Mouse (Mus musculus) liver, embryonic 11.5 days (tissue): ENCODE results near the gene Cpsf3. TPM values are rescaled to one million over a fixed set of nuclear protein-coding genes. Genes with fewer than 3 reads are reported as not detected.
A peak's percentile ranks its signal among the peaks of the same experiment; 100 is the strongest.

Source experiments
- ATAC-seq: fragments of 200-750 bp; cut with Nextera tagmentation; replicated peaks from 2 replicates; pipeline ENCODE4 v1.8.0; 2017; ENCODE audit warnings: moderate number of reproducible peaks, mild to moderate bottlenecking, moderate TSS enrichment, moderate library complexity; ENCODE audit not compliant: low FRiP score
- DNase-seq: peaks from one replicate; pipeline ENCODE4 v3.0.0-alpha.2; 2017; ENCODE audit warnings: low spot score
- H3K27ac ChIP-seq: fragments of 300-500 bp; sonication (generic); 2 replicates; pipeline ENCODE4 v1.5.1; 2014; ENCODE audit warnings: mild to moderate bottlenecking, low read depth, low read length, control low read depth
- H3K27me3 ChIP-seq: fragments of 300-500 bp; sonication (generic); replicated peaks from 2 replicates; pipeline ENCODE4 v1.6.1; 2014; ENCODE audit warnings: low read length, mixed read lengths; ENCODE audit not compliant: control insufficient read depth, insufficient read depth
- H3K36me3 ChIP-seq: fragments of 300-500 bp; sonication (generic); 2 replicates; pipeline ENCODE4 v1.6.1; 2014; ENCODE audit warnings: mild to moderate bottlenecking, low read length, moderate library complexity, mixed read lengths; ENCODE audit not compliant: control insufficient read depth, insufficient read depth
- H3K4me1 ChIP-seq: fragments of 300-500 bp; sonication (generic); replicated peaks from 2 replicates; pipeline ENCODE4 v1.6.1; 2014; ENCODE audit warnings: low read length, mixed read lengths; ENCODE audit not compliant: control insufficient read depth, insufficient read depth
- H3K4me2 ChIP-seq: fragments of 300-500 bp; sonication (generic); 2 replicates; pipeline ENCODE4 v1.6.1; 2014; ENCODE audit warnings: mild to moderate bottlenecking, control low read depth, moderate library complexity
- H3K4me3 ChIP-seq: fragments of 300-500 bp; sonication (generic); 2 replicates; pipeline ENCODE4 v1.5.1; 2014; ENCODE audit warnings: low read depth, low read length, control low read depth
- H3K9ac ChIP-seq: fragments of 300-500 bp; sonication (generic); 2 replicates; pipeline ENCODE4 v1.6.1; 2014; ENCODE audit warnings: low read depth, low read length, control low read depth
- H3K9me3 ChIP-seq: fragments of 300-500 bp; sonication (generic); 2 replicates; pipeline ENCODE4 v1.6.1; 2016; ENCODE audit warnings: low read length, inconsistent platforms, mixed read lengths; ENCODE audit not compliant: control insufficient read depth
- WGBS: fragments of 180-500 bp; shearing (Covaris S2); extraction: QIAGEN DNeasy Blood & Tissue Kit; methylation state at CpG from one replicate; pipeline ENCODE4 v1.1.7; 2014; 5-methylcytosine and 5-hydroxymethylcytosine counted together
- polyA plus RNA-seq: library from polyadenylated mRNA; unstranded; fragments of >200 nt; fragmentation: Nextera tagmentation; extraction: Ambion mirVana; gene quantifications from 2 replicates; pipeline ENCODE4 v1.2.1, GENCODE M21; 2014

Gene Cpsf3
- polyA plus RNA-seq, 1 experiment from 2014 or later = 110 TPM

DNA sequence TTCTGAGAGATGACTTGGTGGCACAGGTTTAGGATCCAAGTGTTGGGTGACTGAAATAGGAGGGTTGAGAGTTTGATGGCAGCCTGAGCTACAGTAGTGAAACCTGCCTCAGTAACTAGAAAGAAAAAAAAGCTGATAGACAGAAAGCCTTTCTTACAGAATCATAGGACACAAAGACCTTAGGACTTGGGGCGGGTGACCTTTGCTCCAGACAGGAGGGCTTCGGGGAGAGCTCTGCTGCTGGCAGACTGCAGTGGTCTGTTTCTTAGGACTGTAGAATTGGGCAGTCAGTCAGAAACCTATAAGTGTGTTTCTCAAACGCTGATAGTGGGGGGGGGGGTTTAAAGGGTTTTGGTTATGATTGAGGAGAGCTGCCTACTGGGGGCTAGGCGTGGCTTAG is 20.6 kb downstream of the Cpsf3 start:
- Histone ChIP-seq H3K4me1 (no peaks in the 10 kb centered on the region; the same call in 1 of the 2 replicates), H3K9me3 (no peaks in the 10 kb centered on the region), H3K4me3 (no peak overlapping the region), H3K9ac (no peak overlapping the region), H3K27me3 (no peaks in the 10 kb centered on the region), H3K27ac (no peak overlapping the region), H3K4me2 (no peak overlapping the region), H3K36me3 (peaks cover 63% of the 10 kb centered on the region)
- DNase-seq = no peak
- WGBS = 81% methylated on average over 4 of the region's 4 CpGs
- ATAC-seq = no peak

DNA sequence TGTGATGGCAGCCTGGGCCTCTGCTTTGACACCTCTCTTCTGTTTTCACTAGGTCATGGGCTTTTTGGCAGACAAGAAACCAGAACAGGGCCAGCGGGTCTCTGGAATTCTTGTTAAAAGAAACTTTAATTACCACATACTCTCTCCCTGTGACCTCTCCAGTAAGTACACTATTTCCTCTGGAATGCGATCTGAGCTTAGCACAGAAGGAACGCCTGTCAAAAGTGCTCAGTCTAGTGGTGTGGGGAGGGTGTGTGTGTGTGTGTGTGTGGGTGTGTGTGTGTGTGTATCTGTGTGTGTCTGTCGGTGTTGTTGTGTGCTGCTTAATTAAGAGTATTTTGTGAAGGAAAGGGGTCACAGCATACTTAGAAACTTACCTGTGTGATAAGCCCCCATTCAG is 21.5 kb downstream of the Cpsf3 start:
- no peak for DNase-seq
- Histone ChIP-seq H3K9ac (no peak overlapping the region), H3K27me3 (no peaks in the 10 kb centered on the region), H3K4me1 (no peaks in the 10 kb centered on the region; the same call in 1 of the 2 replicates), H3K36me3 (peaks cover 59% of the 10 kb centered on the region), H3K27ac (no peak overlapping the region), H3K4me3 (no peak overlapping the region), H3K4me2 (no peak overlapping the region), H3K9me3 (no peaks in the 10 kb centered on the region)
- WGBS = 90% methylated on average over 4 of the region's 4 CpGs
- no peak for ATAC-seq

DNA sequence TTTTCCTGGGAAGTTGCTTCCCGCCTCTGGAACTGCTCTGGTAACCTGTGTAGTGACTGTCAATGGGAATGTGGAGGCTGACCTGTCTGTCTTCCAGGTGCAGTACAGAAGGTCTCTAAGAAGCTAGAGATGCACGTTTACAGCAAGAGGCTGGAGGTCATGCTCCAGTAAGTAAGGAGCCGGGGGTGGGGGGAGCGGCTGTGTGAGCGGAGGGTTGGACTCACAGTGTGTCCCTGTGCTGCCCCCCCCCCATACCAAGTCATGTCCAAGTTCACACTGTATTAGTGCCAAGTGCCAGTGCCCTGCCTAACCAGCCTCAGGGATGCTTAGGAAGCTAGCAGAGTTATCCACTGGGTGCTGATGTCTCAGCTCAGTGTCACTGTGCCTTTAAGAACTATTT is 27.0 kb downstream of the Cpsf3 start:
- 93% methylated on average over 5 of the region's 5 CpGs for WGBS
- 0 out of 2 replicates have a peak, but pooled peaks cover 1% of the 10 kb centered on the region for H3K4me1 ChIP-seq
- H3K4me3 ChIP-seq = no peak overlapping the region
- H3K9ac ChIP-seq = no peak overlapping the region
- peaks cover 34% of the 10 kb centered on the region for H3K36me3 ChIP-seq
- H3K4me2 ChIP-seq = no peak overlapping the region
- H3K27me3 ChIP-seq = no peaks in the 10 kb centered on the region
- ATAC-seq (no peak), DNase-seq (no peak)
- no peak overlapping the region for H3K27ac ChIP-seq
- H3K9me3 ChIP-seq = no peaks in the 10 kb centered on the region

DNA sequence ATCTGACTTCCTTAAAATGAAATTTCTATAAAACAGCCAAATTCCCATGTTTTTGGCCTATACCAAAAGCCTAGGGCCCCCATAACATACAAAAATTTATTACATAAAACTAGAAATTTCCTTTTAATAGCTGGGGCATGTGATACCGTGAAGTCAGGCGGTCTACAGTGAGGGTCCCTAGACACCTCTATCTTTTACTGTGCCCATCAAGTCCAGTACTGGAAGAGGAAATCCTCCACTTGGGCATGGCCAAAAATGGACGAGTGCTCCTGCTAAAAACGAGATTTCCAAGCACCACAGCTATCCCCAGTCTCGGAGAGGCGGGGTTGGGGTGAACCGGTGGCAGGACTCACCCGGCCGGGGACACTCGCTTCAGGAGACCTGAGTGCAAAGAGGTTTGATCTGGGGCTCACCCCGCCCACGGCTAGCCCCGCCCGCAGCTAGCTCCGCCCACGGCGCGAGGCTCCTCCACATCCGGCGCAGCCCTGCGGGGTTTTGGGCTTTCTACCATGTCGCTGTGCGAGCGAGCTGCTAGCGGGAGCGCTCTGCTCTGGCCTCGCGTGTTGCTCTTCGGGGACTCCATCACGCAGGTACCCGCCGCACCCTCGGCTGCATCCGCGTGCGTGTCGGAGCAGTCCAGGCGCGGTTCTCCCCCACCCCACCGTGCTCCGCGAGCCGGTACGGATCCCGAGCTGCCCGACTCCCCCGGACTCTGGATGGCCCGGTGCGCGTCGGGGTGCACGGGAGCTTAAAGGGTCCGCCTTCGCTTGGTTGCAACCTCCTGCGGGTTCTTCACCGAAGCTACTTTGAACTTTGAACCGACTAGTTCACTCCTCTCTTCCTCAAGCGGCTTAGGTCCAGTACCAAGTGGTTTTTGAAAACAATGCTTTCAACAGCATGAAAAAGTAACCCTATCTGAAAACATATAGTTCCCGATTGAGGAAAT is 31.0 kb downstream of the Cpsf3 start, which contains the start of gene Iah1:
Gene Iah1, plus strand, starts transcription at position 467 of the 946 bp plus-strand sequence.
- Histone ChIP-seq H3K4me2 (peak within 1 kb of the TSS; percentile 73), H3K4me1 (0 out of 2 replicates have a peak, but pooled peaks cover 4% of the 10 kb centered on the region), H3K27ac (peak within 1 kb of the TSS; percentile 73), H3K36me3 (peaks cover 14% of the 10 kb centered on the region), H3K4me3 (peak within 1 kb of the TSS; percentile 83), H3K27me3 (no peaks in the 10 kb centered on the region), H3K9me3 (no peaks in the 10 kb centered on the region), H3K9ac (peak within 1 kb of the TSS; percentile 82)
- WGBS = 3% methylated on average over 59 of the region's 59 CpGs
- ATAC-seq = peak; percentile 95
- DNase-seq = peak; percentile 90

DNA sequence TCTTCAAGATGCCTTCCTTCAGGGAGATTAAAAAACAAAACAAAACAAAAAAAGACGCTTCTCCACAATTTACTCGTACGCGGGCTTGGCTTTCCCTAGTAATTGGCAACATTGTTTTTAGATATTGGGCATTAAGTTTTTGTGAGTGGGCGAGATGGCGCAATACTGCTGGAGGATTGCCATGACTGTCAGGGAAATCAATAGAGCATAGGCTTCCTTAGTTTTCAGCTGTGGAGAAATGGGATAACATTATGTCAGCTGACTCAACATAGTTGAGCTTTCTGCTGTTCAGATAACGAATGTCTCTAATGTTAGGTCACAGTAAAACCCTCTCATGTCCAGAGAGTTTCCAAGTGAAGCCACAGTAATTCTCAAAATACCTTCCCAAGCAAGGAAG is 31.7 kb downstream of the Cpsf3 start:
- H3K27me3 ChIP-seq = no peaks in the 10 kb centered on the region
- H3K36me3 ChIP-seq = peaks cover 14% of the 10 kb centered on the region
- ATAC-seq (no peak), DNase-seq (no peak)
- no peaks in the 10 kb centered on the region for H3K9me3 ChIP-seq
- peak overlapping the region; percentile 82 for H3K9ac ChIP-seq
- 32% methylated on average over 7 of the region's 7 CpGs for WGBS
- H3K4me1 ChIP-seq = 0 out of 2 replicates have a peak, but pooled peaks cover 4% of the 10 kb centered on the region
- peak overlapping the region; percentile 83 for H3K4me3 ChIP-seq
- H3K4me2 ChIP-seq = peak overlapping the region; percentile 73
- no peak overlapping the region for H3K27ac ChIP-seq

DNA sequence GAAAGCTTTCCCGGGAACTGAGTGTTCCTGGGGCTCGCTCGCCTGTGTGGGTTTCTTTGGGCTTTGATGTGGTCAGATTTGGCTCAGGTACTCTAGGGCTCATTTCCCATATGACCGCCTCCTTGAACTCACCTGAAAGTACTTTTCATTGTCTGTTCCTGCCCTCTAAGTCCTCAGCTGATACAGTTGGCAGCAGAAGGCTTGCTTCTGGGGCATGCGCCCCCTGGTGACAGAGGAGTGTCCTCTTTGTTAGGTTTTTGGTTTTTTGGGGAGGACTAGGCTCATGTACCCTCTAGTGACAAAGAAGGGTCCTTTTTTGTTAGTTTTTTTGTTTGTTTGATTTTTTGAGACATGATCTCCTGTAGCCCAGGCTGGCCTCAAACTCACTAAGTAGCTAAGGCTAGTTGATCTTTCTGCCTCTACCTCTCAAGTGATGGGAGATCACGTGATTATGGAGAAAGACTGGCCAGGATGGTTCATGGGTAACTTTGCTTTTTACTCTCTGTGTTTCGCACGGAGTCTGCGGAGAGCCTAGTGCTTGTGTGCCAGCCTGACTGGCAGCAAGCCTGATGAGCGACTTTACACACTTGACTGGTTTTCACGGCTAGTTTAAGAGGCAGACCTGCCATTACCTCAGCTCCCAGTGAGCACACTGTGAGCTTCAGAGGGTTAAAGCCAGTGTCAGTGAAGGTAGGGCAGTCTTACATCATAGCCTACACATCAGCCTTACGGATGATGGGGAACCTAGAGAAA is 33.1 kb downstream of the Cpsf3 start:
- Histone ChIP-seq H3K4me1 (0 out of 2 replicates have a peak, but pooled peaks cover 4% of the 10 kb centered on the region), H3K9me3 (no peaks in the 10 kb centered on the region), H3K4me2 (no peak overlapping the region), H3K27me3 (no peaks in the 10 kb centered on the region), H3K4me3 (no peak overlapping the region), H3K27ac (no peak overlapping the region), H3K9ac (no peak overlapping the region), H3K36me3 (peaks cover 16% of the 10 kb centered on the region)
- DNase-seq (peak; percentile 44), ATAC-seq (no peak)
- 81% methylated on average over 12 of the region's 12 CpGs for WGBS

DNA sequence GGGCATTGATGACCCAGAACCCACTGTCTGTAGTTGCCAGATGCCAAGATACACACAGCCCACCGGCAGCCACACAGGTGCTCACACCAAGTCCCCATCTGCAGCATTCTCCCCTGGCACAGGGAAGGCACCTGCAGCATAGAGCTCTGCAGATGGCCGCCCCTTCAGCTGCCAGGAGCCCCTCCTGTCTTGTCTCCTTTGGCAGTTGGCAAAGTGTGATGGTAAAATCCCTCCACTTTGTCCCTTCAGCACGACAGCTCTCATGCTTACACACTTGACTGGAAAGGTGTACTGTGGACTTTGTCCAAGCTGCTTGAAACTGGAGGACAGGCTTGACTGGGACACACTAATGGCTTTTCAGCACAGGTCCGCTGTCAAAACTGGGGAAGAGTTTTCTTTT is 35.1 kb downstream of the Cpsf3 start:
- 0 out of 2 replicates have a peak, but pooled peaks cover 4% of the 10 kb centered on the region for H3K4me1 ChIP-seq
- H3K27me3 ChIP-seq = no peaks in the 10 kb centered on the region
- DNase-seq (no peak), ATAC-seq (no peak)
- no peak overlapping the region for H3K9ac ChIP-seq
- no peak overlapping the region for H3K4me2 ChIP-seq
- 82% methylated on average over 4 of the region's 4 CpGs for WGBS
- H3K27ac ChIP-seq = no peak overlapping the region
- no peak overlapping the region for H3K4me3 ChIP-seq
- peaks cover 18% of the 10 kb centered on the region for H3K36me3 ChIP-seq
- H3K9me3 ChIP-seq = no peaks in the 10 kb centered on the region

DNA sequence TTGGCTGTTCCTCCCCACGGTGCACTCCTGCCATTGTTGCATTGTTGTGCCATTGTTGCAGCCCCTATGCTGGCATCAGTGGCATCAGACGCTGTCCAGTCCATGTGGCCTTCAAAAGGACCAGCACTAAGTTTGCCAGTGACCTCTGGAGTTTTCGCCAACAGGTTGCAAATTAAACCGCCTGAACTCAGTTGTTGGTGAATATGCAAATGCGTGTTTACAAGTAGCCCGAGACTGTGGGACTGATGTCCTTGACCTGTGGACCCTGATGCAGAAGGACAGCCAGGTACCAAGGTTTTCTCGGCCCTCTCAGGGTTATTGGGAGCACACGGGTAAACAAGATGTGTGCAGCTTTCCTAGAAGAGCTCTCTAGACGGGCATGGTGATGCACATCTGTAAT is 36.0 kb downstream of the Cpsf3 start:
- Histone ChIP-seq H3K27ac (no peak overlapping the region), H3K4me3 (no peak overlapping the region), H3K4me2 (no peak overlapping the region), H3K4me1 (0 out of 2 replicates have a peak, but pooled peaks cover 4% of the 10 kb centered on the region), H3K9ac (no peak overlapping the region), H3K27me3 (no peaks in the 10 kb centered on the region), H3K36me3 (peaks cover 23% of the 10 kb centered on the region), H3K9me3 (no peaks in the 10 kb centered on the region)
- 79% methylated on average over 9 of the region's 9 CpGs for WGBS
- ATAC-seq = no peak
- no peak for DNase-seq
